Mouse (Mus musculus): ENCODE data around the gene Vwa3b. TPM values are rescaled to one million over a fixed set of nuclear protein-coding genes. Genes with fewer than 3 reads are reported as not detected.
"Not testable (repeated sequence)": the region's sequence is repeated elsewhere in the genome, so short reads cannot be mapped to it uniquely, and the experiment has no call there.

Gene Vwa3b
- polyA plus RNA-seq, 1 experiment from 2014 or later: not detected

DNA sequence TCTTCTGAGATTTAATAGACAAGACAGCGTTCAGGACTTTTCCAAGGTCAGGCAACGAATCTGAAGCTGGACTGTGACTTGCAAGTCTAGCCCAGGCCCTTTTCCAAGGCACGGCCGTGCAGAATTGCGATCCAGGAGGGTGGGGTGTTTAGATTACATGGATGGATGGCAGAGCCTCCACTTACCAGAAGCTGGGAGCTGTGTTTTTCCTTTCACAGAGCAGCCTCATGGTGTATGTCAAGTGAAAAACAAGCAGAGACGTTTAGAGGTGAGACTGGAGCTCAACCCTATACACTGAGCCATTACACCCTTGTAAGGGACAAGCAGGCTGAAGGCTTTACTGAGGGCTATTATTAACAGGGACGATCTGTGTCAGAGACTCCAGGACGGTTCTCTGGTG, 21.9 kb upstream of the Vwa3b start:
- no peaks in the 10 kb centered on the region for H3K27me3 ChIP-seq (ENCODE audit: control insufficient read depth, insufficient read depth, low read length)
- 54% methylated on average over 8 of the region's 8 CpGs for WGBS (ENCODE audit: insufficient replicate concordance)
- 0 out of 2 replicates have a peak overlapping the region, but pooled peaks have one; percentile 15 for H3K27ac ChIP-seq (ENCODE audit: low read depth, low read length)
- H3K36me3 ChIP-seq (ENCODE audit: control insufficient read depth, insufficient read depth, low read length): no peaks in the 10 kb centered on the region
- no peak for ATAC-seq (replicated peaks; ENCODE audit: insufficient number of reproducible peaks, low FRiP score, low TSS enrichment)
- no peak overlapping the region for H3K4me2 ChIP-seq
- H3K9me3 ChIP-seq (replicated peaks; ENCODE audit: control insufficient read depth, low read length): no peaks in the 10 kb centered on the region
- H3K4me1 ChIP-seq (ENCODE audit: control insufficient read depth, insufficient read depth, low read length): no peaks in the 10 kb centered on the region
- H3K4me3 ChIP-seq (ENCODE audit: low read depth, low read length): no peak overlapping the region
- H3K9ac ChIP-seq (ENCODE audit: low read depth, low read length): no peak overlapping the region

DNA sequence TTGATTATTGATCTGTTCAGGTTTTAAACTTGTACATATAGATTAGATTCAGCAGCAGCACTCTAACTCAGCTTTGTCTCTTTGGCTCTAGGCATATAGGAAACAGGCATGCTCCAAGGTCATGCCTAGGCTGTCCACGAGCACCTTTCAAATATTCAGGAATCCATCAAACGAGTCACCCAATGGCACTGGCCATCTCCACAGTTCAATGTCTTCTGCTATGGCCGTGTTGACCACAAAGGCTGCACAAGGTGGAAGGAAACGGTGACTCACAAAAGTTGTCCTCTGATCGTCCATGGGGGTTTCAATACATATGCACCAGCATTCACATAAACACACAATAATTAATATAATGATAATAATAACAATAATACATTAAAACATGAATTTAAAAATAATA, 21.4 kb upstream of the Vwa3b start:
- WGBS (ENCODE audit: insufficient replicate concordance): 81% methylated on average over 5 of the region's 5 CpGs
- H3K4me3 ChIP-seq (ENCODE audit: low read depth, low read length): no peak overlapping the region
- H3K27me3 ChIP-seq (ENCODE audit: control insufficient read depth, insufficient read depth, low read length): no peaks in the 10 kb centered on the region
- H3K9me3 ChIP-seq (replicated peaks; ENCODE audit: control insufficient read depth, low read length): no peaks in the 10 kb centered on the region
- no peak overlapping the region for H3K4me2 ChIP-seq
- no peak overlapping the region for H3K9ac ChIP-seq (ENCODE audit: low read depth, low read length)
- H3K36me3 ChIP-seq (ENCODE audit: control insufficient read depth, insufficient read depth, low read length): no peaks in the 10 kb centered on the region
- no peak for ATAC-seq (replicated peaks; ENCODE audit: insufficient number of reproducible peaks, low FRiP score, low TSS enrichment)
- no peak overlapping the region for H3K27ac ChIP-seq (ENCODE audit: low read depth, low read length)
- no peaks in the 10 kb centered on the region for H3K4me1 ChIP-seq (ENCODE audit: control insufficient read depth, insufficient read depth, low read length)

DNA sequence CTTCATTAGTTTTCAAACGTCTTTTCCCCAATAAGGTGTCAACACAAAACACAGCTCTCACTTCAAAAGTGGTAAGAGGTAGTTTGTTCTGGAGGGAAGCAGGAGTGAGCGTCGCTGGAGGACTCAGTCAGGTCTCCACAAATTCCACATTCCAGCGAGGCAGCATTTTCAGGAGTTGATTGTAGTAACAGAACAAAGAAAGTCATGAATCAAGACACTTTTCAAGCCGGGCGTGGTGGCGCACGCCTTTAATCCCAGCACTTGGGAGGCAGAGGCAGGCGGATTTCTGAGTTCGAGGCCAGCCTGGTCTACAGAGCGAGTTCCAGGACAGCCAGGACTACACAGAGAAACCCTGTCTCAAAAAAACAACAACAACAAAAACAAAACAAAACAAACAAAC, 19.9 kb upstream of the Vwa3b start:
- not testable (repeated sequence) for H3K36me3 ChIP-seq (ENCODE audit: control insufficient read depth, insufficient read depth, low read length); H3K9ac ChIP-seq (ENCODE audit: low read depth, low read length); H3K4me3 ChIP-seq (ENCODE audit: low read depth, low read length); H3K4me1 ChIP-seq (ENCODE audit: control insufficient read depth, insufficient read depth, low read length); H3K27me3 ChIP-seq (ENCODE audit: control insufficient read depth, insufficient read depth, low read length); H3K4me2 ChIP-seq; H3K9me3 ChIP-seq (replicated peaks; ENCODE audit: control insufficient read depth, low read length); H3K27ac ChIP-seq (ENCODE audit: low read depth, low read length); ATAC-seq (replicated peaks; ENCODE audit: insufficient number of reproducible peaks, low FRiP score, low TSS enrichment)
- 85% methylated on average over 11 of the region's 11 CpGs for WGBS (ENCODE audit: insufficient replicate concordance)

DNA sequence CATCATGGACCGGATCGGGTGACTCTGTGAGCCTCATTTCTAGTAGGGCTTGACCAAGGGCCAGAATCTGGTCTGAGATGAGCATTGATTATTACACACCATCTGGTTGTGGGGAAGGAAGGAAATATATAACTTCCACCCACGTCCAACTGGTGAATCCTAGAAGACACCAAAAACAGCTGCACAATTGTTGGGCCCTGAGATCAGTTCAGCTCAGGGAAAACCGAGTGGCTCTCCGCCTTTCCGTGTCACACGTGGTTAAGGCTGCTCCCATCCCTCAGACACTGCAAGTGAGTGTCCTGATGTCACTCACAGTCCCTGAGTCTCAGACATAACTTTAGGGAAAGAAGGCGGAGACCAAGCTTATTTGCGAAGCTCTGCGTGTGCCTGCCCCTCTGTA, 16.5 kb upstream of the Vwa3b start:
- WGBS (ENCODE audit: insufficient replicate concordance): 75% methylated on average over 10 of the region's 10 CpGs
- H3K4me1 ChIP-seq (ENCODE audit: control insufficient read depth, insufficient read depth, low read length): no peaks in the 10 kb centered on the region
- H3K9ac ChIP-seq (ENCODE audit: low read depth, low read length): no peak overlapping the region
- no peak overlapping the region for H3K4me3 ChIP-seq (ENCODE audit: low read depth, low read length)
- no peaks in the 10 kb centered on the region for H3K36me3 ChIP-seq (ENCODE audit: control insufficient read depth, insufficient read depth, low read length)
- H3K27ac ChIP-seq (ENCODE audit: low read depth, low read length): no peak overlapping the region
- no peak for ATAC-seq (replicated peaks; ENCODE audit: insufficient number of reproducible peaks, low FRiP score, low TSS enrichment)
- no peaks in the 10 kb centered on the region for H3K27me3 ChIP-seq (ENCODE audit: control insufficient read depth, insufficient read depth, low read length)
- H3K9me3 ChIP-seq (replicated peaks; ENCODE audit: control insufficient read depth, low read length): no peaks in the 10 kb centered on the region
- H3K4me2 ChIP-seq: no peak overlapping the region

DNA sequence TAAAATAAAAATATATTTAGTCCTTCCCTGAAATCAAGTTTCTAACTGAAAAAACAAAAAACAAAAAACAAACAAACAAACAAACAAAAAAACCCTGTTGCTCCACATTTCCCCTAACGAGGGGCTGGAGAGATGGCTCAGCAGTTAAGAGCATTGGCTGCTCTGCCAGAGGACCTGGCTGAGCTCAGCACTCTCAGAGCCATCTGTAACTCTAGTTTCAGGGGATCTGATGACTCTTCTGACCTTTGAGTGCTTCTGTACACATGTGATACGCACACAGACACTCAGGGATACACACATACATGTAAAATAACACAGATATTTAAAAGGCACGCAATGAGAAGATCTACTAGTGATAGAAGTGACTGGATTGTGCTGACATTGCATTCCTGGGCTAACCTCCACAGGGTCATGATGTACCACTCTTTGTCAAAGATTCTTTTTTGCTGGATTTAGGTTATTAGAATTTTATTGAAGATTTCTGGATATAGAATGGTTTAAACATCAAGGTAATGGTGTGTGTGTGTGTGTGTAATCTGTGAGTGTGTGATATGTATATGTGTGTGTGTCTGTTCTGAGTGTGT, 14.7 kb upstream of the Vwa3b start:
- H3K9ac ChIP-seq (ENCODE audit: low read depth, low read length): no peak overlapping the region
- no peaks in the 10 kb centered on the region for H3K27me3 ChIP-seq (ENCODE audit: control insufficient read depth, insufficient read depth, low read length)
- no peaks in the 10 kb centered on the region for H3K36me3 ChIP-seq (ENCODE audit: control insufficient read depth, insufficient read depth, low read length)
- no peak overlapping the region for H3K4me2 ChIP-seq
- WGBS (ENCODE audit: insufficient replicate concordance): 51% methylated on average over 3 of the region's 3 CpGs
- H3K27ac ChIP-seq (ENCODE audit: low read depth, low read length): no peak overlapping the region
- no peak overlapping the region for H3K4me3 ChIP-seq (ENCODE audit: low read depth, low read length)
- H3K4me1 ChIP-seq (ENCODE audit: control insufficient read depth, insufficient read depth, low read length): no peaks in the 10 kb centered on the region
- H3K9me3 ChIP-seq (replicated peaks; ENCODE audit: control insufficient read depth, low read length): no peaks in the 10 kb centered on the region
- ATAC-seq (replicated peaks; ENCODE audit: insufficient number of reproducible peaks, low FRiP score, low TSS enrichment): no peak

DNA sequence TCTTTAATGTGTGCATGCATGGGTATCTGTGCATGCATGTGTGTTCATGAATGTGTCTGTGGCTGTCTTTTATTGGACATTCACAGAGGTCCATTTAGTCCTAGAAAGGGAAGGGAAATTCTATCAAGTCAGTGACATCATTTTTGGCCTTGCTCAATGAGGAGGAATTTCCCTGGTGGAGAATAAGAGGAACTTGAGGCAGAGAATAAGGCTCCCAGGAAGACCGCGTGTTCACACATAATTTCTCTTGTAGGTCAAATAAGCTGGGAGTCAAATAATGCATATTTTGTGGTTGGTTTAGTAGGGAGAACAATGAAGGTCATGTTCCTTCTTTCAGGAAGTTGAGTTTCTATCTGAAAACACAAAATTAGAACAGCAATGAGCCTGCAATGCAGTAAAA, 13.4 kb upstream of the Vwa3b start:
- Histone ChIP-seq H3K9me3 (replicated peaks; ENCODE audit: control insufficient read depth, low read length) (no peaks in the 10 kb centered on the region), H3K9ac (ENCODE audit: low read depth, low read length) (no peak overlapping the region), H3K27ac (ENCODE audit: low read depth, low read length) (no peak overlapping the region), H3K4me2 (no peak overlapping the region), H3K36me3 (ENCODE audit: control insufficient read depth, insufficient read depth, low read length) (no peaks in the 10 kb centered on the region), H3K27me3 (ENCODE audit: control insufficient read depth, insufficient read depth, low read length) (no peaks in the 10 kb centered on the region), H3K4me3 (ENCODE audit: low read depth, low read length) (no peak overlapping the region), H3K4me1 (ENCODE audit: control insufficient read depth, insufficient read depth, low read length) (no peaks in the 10 kb centered on the region)
- WGBS (ENCODE audit: insufficient replicate concordance): 81% methylated on average over 2 of the region's 2 CpGs
- ATAC-seq (replicated peaks; ENCODE audit: insufficient number of reproducible peaks, low FRiP score, low TSS enrichment): no peak

DNA sequence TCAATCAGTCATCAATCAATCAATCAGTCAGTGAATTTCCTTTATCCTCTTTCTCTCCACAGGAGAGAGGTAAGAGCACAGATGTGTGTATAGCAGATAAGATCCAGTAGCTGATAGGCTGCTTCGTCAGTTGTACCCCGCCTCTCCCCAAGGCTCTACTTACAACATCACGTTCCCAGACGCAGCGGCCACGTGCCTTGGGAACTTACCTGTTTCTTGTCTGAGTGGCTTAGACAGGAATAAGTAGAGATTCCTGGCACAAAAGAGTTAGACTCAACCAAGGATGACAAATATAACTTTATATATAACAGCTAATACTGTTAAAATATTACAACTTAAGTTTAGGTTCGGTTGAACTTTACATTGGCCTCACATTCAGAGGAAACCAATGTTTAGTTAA, 12.7 kb upstream of the Vwa3b start:
- WGBS (ENCODE audit: insufficient replicate concordance): 38% methylated on average over 7 of the region's 7 CpGs
- Histone ChIP-seq H3K36me3 (ENCODE audit: control insufficient read depth, insufficient read depth, low read length) (no peaks in the 10 kb centered on the region), H3K4me1 (ENCODE audit: control insufficient read depth, insufficient read depth, low read length) (no peaks in the 10 kb centered on the region), H3K4me2 (no peak overlapping the region), H3K9me3 (replicated peaks; ENCODE audit: control insufficient read depth, low read length) (no peaks in the 10 kb centered on the region), H3K9ac (ENCODE audit: low read depth, low read length) (no peak overlapping the region), H3K27ac (ENCODE audit: low read depth, low read length) (no peak overlapping the region), H3K4me3 (ENCODE audit: low read depth, low read length) (no peak overlapping the region), H3K27me3 (ENCODE audit: control insufficient read depth, insufficient read depth, low read length) (no peaks in the 10 kb centered on the region)
- no peak for ATAC-seq (replicated peaks; ENCODE audit: insufficient number of reproducible peaks, low FRiP score, low TSS enrichment)

DNA sequence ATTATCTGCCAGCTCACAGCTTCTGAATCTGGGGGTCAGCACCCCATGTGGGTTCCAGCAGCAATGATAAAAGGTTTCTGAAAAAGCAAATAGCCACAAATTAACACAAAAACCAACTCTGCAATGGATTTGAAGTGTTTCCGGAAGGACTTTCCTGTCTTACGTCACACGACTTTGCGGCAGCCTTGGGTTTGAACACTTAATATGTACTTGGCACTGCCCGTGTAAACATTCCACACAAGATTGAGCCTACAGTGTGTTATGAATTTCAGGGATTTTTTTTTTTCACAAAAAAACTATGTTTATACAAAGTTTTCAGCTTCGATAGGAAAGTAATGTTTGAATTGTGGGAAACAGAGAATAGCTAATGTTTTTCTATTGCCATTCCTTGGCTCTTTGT, 7.4 kb upstream of the Vwa3b start:
- ATAC-seq (replicated peaks; ENCODE audit: insufficient number of reproducible peaks, low FRiP score, low TSS enrichment): no peak
- Histone ChIP-seq H3K9ac (ENCODE audit: low read depth, low read length) (no peak overlapping the region), H3K9me3 (replicated peaks; ENCODE audit: control insufficient read depth, low read length) (no peaks in the 10 kb centered on the region), H3K27me3 (ENCODE audit: control insufficient read depth, insufficient read depth, low read length) (no peaks in the 10 kb centered on the region), H3K4me1 (ENCODE audit: control insufficient read depth, insufficient read depth, low read length) (no peaks in the 10 kb centered on the region), H3K4me2 (no peak overlapping the region), H3K27ac (ENCODE audit: low read depth, low read length) (no peak overlapping the region), H3K4me3 (ENCODE audit: low read depth, low read length) (no peak overlapping the region), H3K36me3 (ENCODE audit: control insufficient read depth, insufficient read depth, low read length) (no peaks in the 10 kb centered on the region)
- WGBS (ENCODE audit: insufficient replicate concordance): 84% methylated on average over 6 of the region's 6 CpGs

DNA sequence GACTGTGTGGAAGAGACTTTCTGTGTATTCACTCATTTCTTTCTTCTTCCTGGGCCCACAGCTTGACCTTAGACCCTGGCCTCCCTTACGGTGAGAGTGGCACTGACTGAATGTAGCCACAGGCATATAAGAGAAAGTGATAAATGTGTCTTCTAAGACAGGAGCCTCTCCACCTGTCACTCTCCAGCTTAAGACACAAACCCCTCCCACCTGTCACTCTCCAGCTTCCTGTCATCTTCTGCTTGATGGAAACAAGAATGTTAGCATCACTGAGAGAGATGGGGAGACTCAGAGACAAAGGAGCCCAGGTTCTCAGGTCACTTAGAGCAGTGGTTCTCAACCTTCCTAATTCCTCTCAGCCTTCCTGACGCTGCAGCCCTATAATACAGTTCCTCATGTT, 3.7 kb upstream of the Vwa3b start:
- Histone ChIP-seq H3K27me3 (ENCODE audit: control insufficient read depth, insufficient read depth, low read length) (no peaks in the 10 kb centered on the region), H3K9me3 (replicated peaks; ENCODE audit: control insufficient read depth, low read length) (no peaks in the 10 kb centered on the region), H3K4me1 (ENCODE audit: control insufficient read depth, insufficient read depth, low read length) (no peaks in the 10 kb centered on the region), H3K27ac (ENCODE audit: low read depth, low read length) (no peak overlapping the region), H3K4me3 (ENCODE audit: low read depth, low read length) (no peak overlapping the region), H3K9ac (ENCODE audit: low read depth, low read length) (no peak overlapping the region), H3K36me3 (ENCODE audit: control insufficient read depth, insufficient read depth, low read length) (no peaks in the 10 kb centered on the region), H3K4me2 (no peak overlapping the region)
- WGBS (ENCODE audit: insufficient replicate concordance): 53% methylated on average over 2 of the region's 2 CpGs
- no peak for ATAC-seq (replicated peaks; ENCODE audit: insufficient number of reproducible peaks, low FRiP score, low TSS enrichment)
